Mouse (Mus musculus) megakaryocyte, embryonic 14.5 days (primary cell): ENCODE results near the gene Smco4. TPM values are rescaled to one million over a fixed set of nuclear protein-coding genes. Genes with fewer than 3 reads are reported as not detected.

ENCODE experiments used
- H3K27me3 ChIP-seq: replicated peaks from 2 replicates; pipeline ENCODE3; 2012; ENCODE audit warnings: inconsistent platforms
- H3K36me3 ChIP-seq: replicated peaks from 2 replicates; pipeline ENCODE3; 2012; ENCODE audit warnings: low read length, inconsistent platforms, mixed read lengths
- H3K4me1 ChIP-seq: 2 replicates; pipeline ENCODE4 v1.6.1; 2012; ENCODE audit warnings: inconsistent platforms
- H3K4me3 ChIP-seq: replicated peaks from 2 replicates; pipeline ENCODE3; 2012; ENCODE audit warnings: moderate library complexity, mild to moderate bottlenecking, inconsistent platforms
- H3K9me3 ChIP-seq: 2 replicates; pipeline ENCODE4 v1.6.1; 2012; ENCODE audit warnings: inconsistent platforms
- FLI1 ChIP-seq: IDR thresholded peaks from 2 replicates; pipeline ENCODE4 v1.6.1; 2012; ENCODE audit warnings: low read length, inconsistent platforms, mixed read lengths
- GATA1 ChIP-seq: IDR thresholded peaks from 3 replicates; pipeline ENCODE4 v1.6.1; 2012; ENCODE audit warnings: mixed read lengths, low read length, inconsistent platforms, borderline replicate concordance
- polyA plus RNA-seq: library from polyadenylated mRNA; stranded (reverse); fragments of >175 nt; gene quantifications from 2 replicates; pipeline ENCODE4 v1.2.3, GENCODE M21; 2012; ENCODE audit warnings: low replicate concordance; ENCODE audit not compliant: insufficient read depth

The Smco4 gene
- polyA plus RNA-seq, 1 experiment, result 12.3 TPM

- TF ChIP-seq GATA1, result no peak
- Histone ChIP-seq H3K9me3 (no peaks in the 10 kb centered on the region), H3K4me3 (no peak overlapping the region), H3K36me3 (peaks cover 3% of the 10 kb centered on the region), H3K4me1 (peaks cover 5% of the 10 kb centered on the region), H3K27me3 (peaks cover under 1% of the 10 kb centered on the region)
Observed at GRCm38 (mm10) chr9:15525246-15525645, 32.0 kb downstream of the Smco4 start.

GRCm38 (mm10) chr9:15526539-15526938 is 33.3 kb downstream of the Smco4 start:
- H3K9me3 ChIP-seq, result no peaks in the 10 kb centered on the region
- no peak overlapping the region for H3K4me3 ChIP-seq
- H3K27me3 ChIP-seq, result peaks cover 2% of the 10 kb centered on the region
- TF ChIP-seq FLI1 (no peak), GATA1 (no peak)
- H3K4me1 ChIP-seq, result peaks cover 12% of the 10 kb centered on the region
- H3K36me3 ChIP-seq, result peaks cover 3% of the 10 kb centered on the region

GRCm38 (mm10) chr9:15527846-15528245 is 34.6 kb downstream of the Smco4 start:
- Histone ChIP-seq H3K4me3 (no peak overlapping the region), H3K27me3 (peaks cover 2% of the 10 kb centered on the region), H3K9me3 (no peaks in the 10 kb centered on the region), H3K4me1 (peaks cover 12% of the 10 kb centered on the region), H3K36me3 (peaks cover 3% of the 10 kb centered on the region)
- TF ChIP-seq GATA1 (no peak), FLI1 (no peak)

GRCm38 (mm10) chr9:15528368-15528767 is 35.1 kb downstream of the Smco4 start:
- Histone ChIP-seq H3K27me3 (peaks cover 2% of the 10 kb centered on the region), H3K4me1 (peaks cover 15% of the 10 kb centered on the region), H3K9me3 (no peaks in the 10 kb centered on the region), H3K36me3 (peaks cover 3% of the 10 kb centered on the region), H3K4me3 (no peak overlapping the region)
- TF ChIP-seq FLI1 (no peak), GATA1 (no peak)

- Histone ChIP-seq H3K4me3 (no peak overlapping the region), H3K4me1 (peaks cover 24% of the 10 kb centered on the region), H3K36me3 (peaks cover 3% of the 10 kb centered on the region), H3K27me3 (peaks cover 2% of the 10 kb centered on the region), H3K9me3 (no peaks in the 10 kb centered on the region)
- TF ChIP-seq GATA1, result no peak
- no peak for TF ChIP-seq FLI1
Observed at GRCm38 (mm10) chr9:15529275-15529964, 36.2 kb downstream of the Smco4 start.

- Histone ChIP-seq H3K27me3 (peaks cover 2% of the 10 kb centered on the region), H3K36me3 (peaks cover 3% of the 10 kb centered on the region), H3K4me1 (peaks cover 24% of the 10 kb centered on the region), H3K4me3 (no peak overlapping the region), H3K9me3 (no peaks in the 10 kb centered on the region)
- TF ChIP-seq FLI1 (no peak), GATA1 (no peak)
Observed at GRCm38 (mm10) chr9:15529965-15530320, 36.7 kb downstream of the Smco4 start.

GRCm38 (mm10) chr9:15531204-15531603 is 38.0 kb downstream of the Smco4 start:
- TF ChIP-seq GATA1, result no peak
- no peak for TF ChIP-seq FLI1
- Histone ChIP-seq H3K36me3 (no peaks in the 10 kb centered on the region), H3K4me1 (peaks cover 24% of the 10 kb centered on the region), H3K27me3 (peaks cover 2% of the 10 kb centered on the region), H3K9me3 (no peaks in the 10 kb centered on the region), H3K4me3 (no peak overlapping the region)

GRCm38 (mm10) chr9:15533336-15534070 is 40.3 kb downstream of the Smco4 start:
- peaks cover 2% of the 10 kb centered on the region for H3K27me3 ChIP-seq
- H3K36me3 ChIP-seq, result no peaks in the 10 kb centered on the region
- H3K9me3 ChIP-seq, result no peaks in the 10 kb centered on the region
- H3K4me3 ChIP-seq, result peak overlapping the region; percentile 17
- no peak for TF ChIP-seq FLI1
- TF ChIP-seq GATA1, result no peak
- H3K4me1 ChIP-seq, result peaks cover 24% of the 10 kb centered on the region

- Histone ChIP-seq H3K4me3 (no peak overlapping the region), H3K36me3 (no peaks in the 10 kb centered on the region), H3K9me3 (no peaks in the 10 kb centered on the region), H3K27me3 (peaks cover 2% of the 10 kb centered on the region), H3K4me1 (peaks cover 30% of the 10 kb centered on the region)
- TF ChIP-seq GATA1 (no peak), FLI1 (no peak)
Observed at GRCm38 (mm10) chr9:15534110-15534509, 40.9 kb downstream of the Smco4 start.

- Histone ChIP-seq H3K9me3 (no peaks in the 10 kb centered on the region), H3K27me3 (peaks cover under 1% of the 10 kb centered on the region), H3K4me1 (peaks cover 31% of the 10 kb centered on the region), H3K36me3 (no peaks in the 10 kb centered on the region), H3K4me3 (no peak overlapping the region)
- TF ChIP-seq GATA1 (no peak), FLI1 (no peak)
Observed at GRCm38 (mm10) chr9:15535418-15535817, 42.2 kb downstream of the Smco4 start.
